Mouse (Mus musculus) common myeloid progenitor, adult 5-6 weeks (primary cell): ENCODE data around the gene Acad8. TPM values are rescaled to one million over a fixed set of nuclear protein-coding genes. Genes with fewer than 3 reads are reported as not detected.

Source experiments
- ATAC-seq: replicated peaks from 2 replicates; pipeline ENCODE4 v1.8.0; 2016; ENCODE audit warnings: low read depth, mild to moderate bottlenecking, moderate TSS enrichment, inconsistent platforms; ENCODE audit not compliant: poor library complexity, severe bottlenecking
- total RNA-seq: library from RNA; stranded (forward); fragments of 200-1000, 187-1606 nt; gene quantifications from 2 replicates; pipeline ENCODE4 v1.2.3, GENCODE M21; 2017

The Acad8 gene
- 9.4 and 9.8 TPM in 2 replicates for total RNA-seq

DNA sequence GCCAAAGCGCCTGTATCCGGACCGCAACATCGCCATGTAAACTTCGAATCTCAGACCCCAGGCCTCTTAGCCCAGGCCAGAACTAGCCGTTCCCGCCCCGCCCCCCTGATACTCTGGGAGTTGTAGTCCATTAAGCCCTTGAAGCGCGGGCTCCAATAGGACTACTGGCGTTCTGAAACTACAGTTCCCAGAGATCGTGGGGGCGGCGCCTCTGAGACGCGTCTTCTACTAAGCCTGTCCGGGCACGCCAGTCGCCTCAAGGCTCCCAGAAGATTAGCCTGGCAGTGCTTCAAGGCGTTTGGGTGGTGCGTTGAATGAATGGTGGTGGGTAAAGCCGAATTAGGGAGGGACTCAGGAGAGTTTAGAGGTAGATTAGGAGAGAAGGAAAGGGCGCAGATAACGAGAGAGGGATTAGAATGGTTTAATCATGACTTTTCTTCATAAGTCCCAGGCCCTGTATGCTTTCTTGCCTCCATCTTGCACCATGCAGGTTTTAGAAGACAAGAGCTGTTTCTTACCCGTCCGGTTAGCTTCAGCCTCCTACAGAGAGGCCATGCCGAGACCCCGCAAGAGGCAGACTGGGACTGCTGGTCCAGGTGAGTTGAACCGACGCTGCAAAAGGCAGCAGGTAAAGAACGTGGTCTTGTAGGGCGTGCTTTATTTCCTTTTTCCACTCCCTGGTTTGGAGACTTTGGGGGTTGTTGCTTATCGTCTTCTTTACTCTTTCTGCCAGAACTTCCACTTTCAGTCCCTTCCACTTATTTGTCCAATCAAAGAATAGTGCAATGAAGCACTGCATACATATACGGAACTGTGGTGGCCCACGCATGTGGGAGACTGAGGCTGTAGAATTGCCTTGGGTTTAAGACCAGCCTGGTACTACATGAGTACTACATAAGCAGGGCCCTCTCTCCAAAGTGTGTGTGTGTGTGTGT is at the start of gene Acad8, which contains the start of gene Thyn1:
TSS of gene Acad8 (minus strand) at position 106 of the 935 bp plus-strand sequence.
TSS of gene Thyn1 (plus strand) at position 250 of the 935 bp plus-strand sequence.
- peak; percentile 96 for ATAC-seq

DNA sequence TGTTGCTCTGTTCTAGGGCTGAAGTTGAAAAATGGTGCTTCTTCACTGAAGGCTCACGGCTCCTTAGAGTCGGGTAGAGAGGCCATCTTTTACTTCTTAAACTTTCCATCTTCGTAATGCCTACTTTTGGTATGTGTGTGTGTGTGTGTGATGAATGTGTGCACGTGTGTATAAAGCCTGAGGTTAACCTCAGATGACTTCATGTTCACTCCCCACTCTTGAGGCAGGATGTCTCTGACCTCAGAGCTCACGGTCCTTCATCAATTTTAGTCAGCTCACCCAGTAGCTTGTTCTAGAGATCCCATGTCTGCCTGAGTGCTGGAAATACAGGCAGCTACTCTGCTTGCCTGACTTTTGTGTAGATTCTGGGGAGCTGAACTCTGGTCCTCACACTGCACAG is 44.5 kb upstream of the Acad8 start:
- ATAC-seq, result no peak

DNA sequence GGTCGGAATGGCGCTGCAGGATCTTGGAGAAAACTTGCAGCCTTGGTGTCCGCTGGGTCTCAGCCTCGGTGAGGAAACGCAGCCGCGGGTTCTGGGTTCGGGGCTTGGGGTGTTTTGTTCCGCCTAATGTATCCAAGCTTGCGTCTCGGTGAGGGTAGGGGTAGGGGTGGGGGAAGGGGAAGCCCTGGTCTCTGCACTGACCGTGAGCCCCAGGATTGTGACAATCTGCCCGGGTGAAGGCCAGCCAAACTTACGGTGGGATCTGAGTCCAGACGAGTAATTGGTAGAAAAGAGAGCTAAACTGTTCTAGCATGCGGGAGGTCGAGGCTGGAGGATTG is 31.4 kb upstream of the Acad8 start:
- no peak for ATAC-seq

DNA sequence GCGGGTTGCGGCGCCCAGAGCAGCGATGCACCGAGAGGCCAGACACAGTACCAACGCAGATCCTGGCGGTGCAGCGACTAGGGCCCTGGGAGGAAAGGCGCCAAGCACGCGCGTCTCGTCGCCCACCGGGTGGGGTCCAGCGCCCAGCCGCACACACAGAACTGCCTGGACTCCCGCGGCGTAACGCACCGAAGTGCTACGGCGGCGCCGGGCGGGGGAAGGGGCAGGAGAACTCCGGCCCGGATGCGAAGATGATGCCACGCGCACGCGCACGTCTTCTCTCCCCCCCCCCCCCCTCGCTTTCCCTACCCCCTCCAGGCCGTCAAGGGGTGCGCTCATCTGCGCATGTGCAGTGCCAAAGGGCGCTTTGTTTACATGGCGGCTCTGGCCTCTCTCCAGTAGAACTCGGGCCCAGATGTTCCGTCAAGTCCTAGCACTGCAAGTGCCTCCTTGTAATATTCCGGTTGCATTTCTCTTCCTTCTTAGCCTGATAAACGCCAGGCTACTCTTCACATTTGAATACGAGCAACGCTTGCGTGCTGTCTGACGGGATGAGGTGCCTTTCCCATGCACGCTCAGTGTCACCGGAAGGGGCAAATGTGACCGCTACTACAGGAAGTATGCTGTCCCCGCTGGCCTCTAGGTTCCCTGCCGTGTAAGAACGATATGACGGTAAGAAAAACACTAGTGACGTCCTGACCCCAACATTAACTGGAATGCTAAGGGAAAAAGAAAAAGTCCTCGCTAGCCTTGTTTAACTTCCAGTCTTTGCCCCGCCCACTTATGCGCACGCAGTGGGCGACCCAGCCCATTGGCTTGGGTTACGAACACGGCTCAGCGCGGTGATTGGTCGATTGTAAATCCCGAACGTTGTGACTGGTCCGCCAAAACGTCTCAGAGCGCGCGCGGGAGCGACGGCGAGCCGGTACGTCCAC is 30.7 kb upstream of the Acad8 start, which contains the start of the genes Vps26b and Ncapd3:
TSS of gene Vps26b (minus strand) at position 238 of the 935 bp plus-strand sequence.
TSS of gene Ncapd3 (plus strand) at position 348 of the 935 bp plus-strand sequence.
- ATAC-seq, result peak; percentile 86

DNA sequence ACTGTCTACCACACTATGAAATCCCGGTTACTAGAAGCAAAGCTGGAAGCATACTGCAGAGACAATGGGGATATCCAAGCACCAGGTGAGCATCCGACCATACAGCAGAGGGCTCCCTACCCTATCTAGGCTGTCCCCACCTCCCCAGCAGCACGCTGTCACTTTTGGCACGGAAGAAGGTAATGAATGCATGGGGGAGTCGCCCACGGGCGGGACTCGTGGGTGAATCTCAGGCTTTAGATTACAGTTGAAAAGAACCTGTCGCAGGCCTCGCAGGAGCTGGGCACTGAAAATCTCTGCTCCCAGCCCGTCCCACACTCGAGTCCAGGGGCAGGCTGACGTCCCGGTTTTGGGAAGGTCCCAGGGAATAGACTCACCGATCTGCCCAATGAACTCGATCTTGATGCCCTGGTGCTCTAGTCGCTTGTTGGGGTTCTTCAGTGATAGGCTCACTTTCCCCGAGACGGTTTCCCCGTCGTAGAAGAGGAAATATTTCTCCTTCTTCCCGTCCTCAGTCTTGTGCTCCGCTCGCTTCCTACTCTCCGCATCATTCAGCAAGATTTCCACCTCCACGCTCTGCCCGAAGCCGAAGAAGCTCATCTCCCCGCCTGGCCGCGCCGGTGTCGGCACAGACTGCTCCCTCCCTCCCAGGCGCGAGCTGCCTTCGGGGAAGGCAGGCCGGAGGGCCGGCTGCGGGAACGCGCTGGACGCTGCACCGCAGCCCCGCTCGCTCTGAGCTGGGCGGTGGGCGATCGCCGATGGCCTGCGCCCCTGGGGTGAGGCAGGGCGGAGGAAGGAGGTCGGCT is 29.9 kb upstream of the Acad8 start:
- peak; percentile 12; the same call in 1 of the 2 replicates for ATAC-seq

DNA sequence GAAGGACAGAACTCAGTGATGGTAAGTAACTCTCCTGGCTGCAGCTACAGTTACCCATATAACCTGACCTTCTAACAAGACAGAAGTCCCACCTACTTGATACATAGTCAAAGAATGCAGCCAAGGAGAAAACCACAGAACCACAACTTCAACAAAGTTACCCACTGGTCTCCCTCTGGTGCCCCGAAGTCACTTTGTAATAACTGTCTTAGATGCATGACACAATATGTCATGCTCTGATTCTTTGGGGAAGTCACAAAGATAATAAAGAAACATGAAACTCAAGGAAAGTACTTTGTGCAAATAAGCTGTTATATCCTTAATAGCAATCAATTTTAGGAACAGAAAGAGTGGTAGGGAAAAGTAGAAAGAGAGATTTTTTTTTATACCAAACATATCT is 27.3 kb upstream of the Acad8 start:
- peak; percentile 10; the same call in 1 of the 2 replicates for ATAC-seq

DNA sequence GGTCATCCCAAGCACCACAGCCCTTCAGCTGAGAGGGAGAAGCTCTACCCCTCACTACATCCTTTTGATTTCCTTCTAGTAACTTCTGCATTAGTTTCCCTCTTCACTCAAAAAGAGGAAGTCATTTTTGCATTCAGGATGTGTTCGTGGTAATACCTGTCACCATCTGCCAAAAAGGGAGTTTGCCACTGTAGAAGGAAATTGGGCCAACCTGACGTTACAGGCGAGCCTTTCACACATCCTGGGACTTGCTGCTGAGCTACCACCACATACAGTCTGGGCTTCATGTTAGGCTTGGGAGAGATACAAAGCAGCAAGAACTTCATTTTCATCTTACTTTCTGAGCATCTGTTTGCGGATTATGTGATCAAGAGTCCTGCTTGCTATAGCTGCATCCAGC is 24.3 kb upstream of the Acad8 start:
- peak; percentile 91 for ATAC-seq

DNA sequence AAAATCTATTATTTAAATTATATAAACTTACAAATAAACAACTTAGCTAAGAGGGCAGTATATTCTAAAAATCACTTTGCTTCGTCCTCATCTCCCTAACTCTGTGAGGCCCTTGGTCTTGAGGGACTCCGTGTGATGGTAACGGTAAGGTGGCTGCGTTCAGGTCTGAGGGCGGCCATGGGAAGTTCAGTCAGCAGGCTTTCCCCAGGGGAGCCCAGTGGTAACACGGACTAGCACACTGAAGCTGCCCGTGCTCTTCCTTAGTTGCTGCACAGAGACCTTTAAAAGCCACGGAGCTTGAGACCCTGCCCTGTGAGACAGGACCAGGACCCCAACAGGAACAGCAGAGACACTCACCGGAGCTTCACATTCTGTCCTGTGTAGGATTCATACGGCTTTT is 19.6 kb upstream of the Acad8 start:
- ATAC-seq, result no peak

DNA sequence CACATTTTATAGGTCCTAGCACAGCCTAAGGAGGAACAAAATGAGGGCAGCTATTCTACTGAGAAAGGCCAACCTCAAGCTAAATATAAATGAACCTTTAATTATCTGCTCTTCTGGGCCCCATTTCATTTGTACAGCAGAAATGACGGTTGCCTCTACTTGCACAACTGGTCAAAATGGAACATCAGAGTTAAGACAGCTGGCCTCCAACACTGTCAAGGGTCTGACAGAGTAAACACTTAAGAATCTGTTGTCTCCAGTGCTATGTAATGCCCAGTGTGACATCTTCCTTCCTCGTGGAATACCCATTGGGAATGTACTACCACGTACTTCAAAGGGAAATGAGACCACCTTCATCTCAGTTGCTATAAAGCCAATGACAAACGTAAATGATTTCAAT is 12.2 kb upstream of the Acad8 start:
- no peak for ATAC-seq

DNA sequence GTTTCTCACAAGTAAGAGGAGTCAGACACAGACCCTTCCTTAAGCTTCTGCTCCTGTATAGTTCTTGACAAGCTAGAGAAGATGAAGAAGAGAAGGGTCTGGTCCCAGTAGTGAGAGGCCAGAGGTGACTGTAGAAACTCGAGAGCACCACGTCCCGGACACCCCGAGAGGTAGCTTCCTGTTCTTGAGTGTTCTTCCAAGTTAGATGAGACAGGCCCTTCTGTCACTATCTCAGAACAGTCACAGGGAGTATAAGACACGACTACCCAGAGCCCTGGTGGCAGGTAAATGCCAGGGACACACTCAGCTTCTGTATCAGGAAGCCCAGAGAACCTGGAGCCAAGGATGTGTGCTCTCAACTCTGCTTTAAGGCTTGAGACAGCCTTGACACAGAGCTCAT is 9.9 kb upstream of the Acad8 start:
- no peak for ATAC-seq

DNA sequence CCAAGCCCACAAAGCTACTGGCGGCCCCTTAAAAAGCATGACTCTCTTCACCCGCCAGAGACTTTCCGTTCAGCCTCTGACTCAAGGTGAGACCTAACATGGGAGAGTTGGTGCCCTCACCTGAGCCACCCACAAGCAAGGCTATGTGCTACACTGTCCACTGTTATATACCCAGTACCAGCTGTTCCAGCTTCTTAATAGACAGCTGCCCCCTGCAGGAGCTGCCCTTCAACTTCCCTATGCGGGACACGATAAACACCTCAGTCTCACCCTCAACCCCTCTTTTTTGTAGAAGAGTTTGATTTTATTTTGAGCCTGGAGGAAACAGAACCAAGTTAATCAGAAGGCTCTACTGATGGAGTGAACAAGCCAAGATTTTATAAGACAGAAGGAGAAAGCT is 7.5 kb upstream of the Acad8 start:
- 0 out of 2 replicates have a peak, but pooled peaks have one; percentile 22 for ATAC-seq

DNA sequence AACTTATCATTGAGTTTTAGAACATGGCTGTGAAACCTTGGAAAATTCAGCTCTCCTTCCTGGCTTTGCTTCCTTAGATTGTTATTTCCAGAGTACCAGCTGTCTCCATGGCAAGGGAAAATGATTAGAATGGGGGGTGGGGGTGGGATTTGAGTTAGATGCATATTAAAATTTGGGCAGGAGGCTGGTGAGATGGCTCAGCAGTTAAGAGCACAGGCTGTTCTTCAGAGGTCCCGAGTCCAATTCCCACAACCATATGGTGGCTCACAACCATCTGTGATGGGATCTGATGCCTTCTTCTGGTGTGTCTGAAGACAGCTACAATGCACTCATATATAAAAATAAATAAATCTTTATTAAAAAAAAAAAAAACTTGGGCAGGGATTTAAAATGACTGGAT is 6.6 kb upstream of the Acad8 start:
- ATAC-seq, result no peak

DNA sequence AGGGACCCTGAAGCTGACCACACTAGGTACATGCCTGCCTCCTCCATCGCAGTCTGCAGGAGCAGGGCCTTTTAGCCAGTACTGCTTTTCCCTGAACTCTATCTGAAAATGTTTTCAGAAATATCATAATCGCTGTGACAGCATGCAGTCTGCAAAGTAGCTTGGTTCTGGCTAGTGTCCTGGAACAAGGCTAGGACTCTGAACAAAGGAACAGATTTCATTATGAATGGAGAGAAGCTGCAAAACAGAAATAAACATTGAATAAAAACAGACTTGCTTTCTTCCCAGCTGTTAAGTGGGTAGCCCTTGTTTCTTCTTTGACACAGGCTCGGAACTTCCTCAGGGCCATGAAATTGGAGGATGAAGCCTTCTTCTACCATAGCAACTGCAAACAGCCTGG is 5.9 kb upstream of the Acad8 start:
- no peak for ATAC-seq

DNA sequence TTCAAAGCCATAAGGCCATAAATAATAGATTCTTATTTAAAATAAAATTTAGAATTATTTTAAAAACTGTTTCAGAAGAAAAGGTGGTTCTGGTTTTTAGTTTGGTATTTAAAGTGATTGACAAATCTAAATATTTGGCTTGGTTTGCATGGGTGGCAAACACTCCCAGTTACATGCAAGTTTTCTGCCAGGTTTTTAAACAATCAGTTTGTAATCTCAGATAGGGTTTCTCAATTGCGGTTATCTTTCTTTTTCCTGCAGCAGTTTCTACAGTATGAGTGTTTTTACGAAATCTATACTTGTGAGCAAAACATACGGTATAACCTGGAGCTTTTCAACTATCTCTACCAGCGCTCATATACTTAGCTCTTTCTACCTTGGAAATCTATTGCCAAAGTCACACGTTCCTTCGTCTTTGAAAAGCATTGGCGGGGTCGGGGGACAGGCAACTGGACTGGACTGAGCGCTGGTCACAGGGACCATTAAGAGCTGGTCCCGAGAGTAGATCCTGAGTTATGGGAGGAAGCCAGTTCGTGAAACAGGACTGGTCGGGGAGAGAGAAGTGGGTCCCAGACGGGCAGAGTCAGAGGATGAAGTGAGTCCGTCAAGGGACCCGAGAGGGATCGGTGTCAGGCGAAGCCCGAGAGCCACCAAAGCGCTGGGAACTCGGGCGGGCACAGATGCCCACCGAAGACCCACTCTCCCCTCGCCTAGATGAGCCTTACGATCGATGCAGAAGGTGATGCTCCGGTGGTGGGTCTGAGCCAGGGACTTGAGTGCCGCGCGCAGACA is 501 bp downstream of the Acad8 start:
- ATAC-seq, result peak; percentile 33; the same call in 1 of the 2 replicates

DNA sequence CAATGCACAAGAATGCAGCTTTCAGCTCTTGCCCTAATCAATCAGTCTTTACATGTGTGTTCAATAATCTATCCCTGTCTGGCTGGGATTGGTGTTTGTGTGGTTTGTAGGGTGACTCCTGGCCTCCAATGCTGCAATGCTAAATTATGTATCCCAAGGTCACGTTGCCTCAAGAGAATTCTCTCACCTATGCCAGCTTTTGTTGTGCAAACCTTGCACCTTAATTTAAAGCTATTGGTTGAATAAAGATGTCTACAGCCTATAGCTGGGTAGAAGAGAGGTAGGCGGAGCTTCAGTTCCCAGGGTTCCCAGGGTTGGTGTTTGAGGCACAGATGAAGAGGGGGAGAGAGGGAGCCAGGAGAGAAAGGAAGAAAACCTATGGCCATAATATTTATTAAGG is 1.9 kb downstream of the Acad8 start:
- no peak for ATAC-seq

DNA sequence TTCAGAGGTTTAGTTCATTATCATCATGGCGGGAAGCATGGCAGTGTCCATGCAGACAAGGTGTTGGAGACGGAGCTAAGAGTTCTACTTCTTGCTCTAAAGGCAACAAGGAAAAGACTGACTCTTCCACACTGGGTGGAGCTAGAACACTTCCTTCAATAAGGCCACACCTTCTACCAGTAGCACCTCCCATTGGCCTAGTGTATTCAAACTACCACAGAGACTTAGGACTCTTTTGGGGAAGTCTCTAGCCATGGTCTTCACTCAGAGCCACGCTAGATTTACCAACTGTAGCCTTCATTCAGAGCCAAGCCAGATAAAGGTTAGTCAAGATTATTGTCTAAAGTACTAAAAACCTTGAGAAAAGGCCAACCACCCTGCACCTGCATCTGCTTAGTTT is 2.3 kb downstream of the Acad8 start:
- peak; percentile 49 for ATAC-seq

DNA sequence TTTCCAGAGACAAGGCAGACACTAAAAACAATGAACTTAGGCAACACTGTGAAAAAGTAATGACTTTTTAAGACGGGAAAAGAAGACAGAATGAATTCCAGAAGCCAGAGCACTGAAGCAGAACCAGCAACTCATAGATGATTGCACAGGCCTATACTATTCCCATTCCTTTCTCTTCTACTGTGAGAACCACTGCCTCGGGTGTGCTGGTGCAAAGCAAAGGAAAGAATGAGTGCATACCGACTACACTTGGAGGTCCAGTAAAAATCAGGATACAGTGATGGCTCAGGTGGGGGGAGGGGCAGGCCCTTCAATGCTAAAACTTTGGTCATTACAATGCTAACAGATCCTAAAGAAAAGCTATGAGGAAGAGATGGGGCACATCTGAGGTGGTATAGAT is 5.5 kb downstream of the Acad8 start:
- no peak for ATAC-seq

DNA sequence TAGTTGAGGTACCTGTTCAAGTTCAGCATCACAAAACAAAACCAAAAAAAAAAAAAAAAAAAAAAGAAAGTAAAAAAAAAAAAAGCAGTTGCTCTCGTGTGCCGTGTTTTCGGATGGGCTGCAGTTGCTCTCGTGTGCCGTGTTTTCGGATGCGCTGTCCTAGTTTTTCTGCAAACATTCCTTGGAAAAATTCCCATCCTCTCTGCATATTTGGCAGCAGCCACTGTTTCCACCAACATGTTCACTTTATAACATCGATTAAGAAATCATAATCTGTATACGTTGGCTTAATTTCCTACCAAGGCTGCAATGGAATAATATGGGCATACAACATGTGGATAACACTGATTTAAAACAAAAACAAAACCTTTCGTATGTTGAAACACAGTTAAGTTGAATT is 6.2 kb downstream of the Acad8 start:
- no peak for ATAC-seq

DNA sequence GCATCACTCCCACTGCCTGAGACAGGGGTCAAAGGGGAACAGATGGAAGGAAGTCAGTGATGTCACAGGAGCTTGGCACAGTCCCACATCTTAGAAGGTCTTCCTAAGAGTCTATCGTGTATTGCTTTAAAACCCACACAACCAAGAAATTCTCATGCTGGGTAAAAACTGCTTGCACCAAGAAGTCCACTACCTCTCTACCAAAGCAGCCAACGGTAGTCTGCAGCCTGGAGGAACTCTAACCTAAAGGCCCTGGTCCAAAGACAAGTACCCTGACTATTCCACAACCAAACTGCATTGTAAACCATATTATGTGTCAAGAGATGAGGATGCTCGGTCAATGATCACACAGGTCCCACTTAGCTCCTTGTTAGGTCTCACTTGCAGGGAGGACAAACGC is 9.2 kb downstream of the Acad8 start:
- no peak for ATAC-seq
